Mouse (Mus musculus) CH12.LX (cell line): ENCODE data around the gene Tubb1. TPM values are rescaled to one million over a fixed set of nuclear protein-coding genes. Genes with fewer than 3 reads are reported as not detected.
A peak's percentile ranks its signal among the peaks of the same experiment; 100 is the strongest.

Experiments used
- DNase-seq: peaks from one replicate; pipeline ENCODE4 v3.0.0-alpha.2; 2013; ENCODE audit errors: extremely low read depth
- H3K27ac ChIP-seq: 2 replicates; pipeline ENCODE4 v1.5.1; 2012; ENCODE audit warnings: low read depth, mild to moderate bottlenecking, control low read depth, moderate library complexity; ENCODE audit not compliant: insufficient read depth
- H3K27me3 ChIP-seq: replicated peaks from 2 replicates; pipeline ENCODE3; 2012; ENCODE audit warnings: inconsistent platforms
- H3K36me3 ChIP-seq, 2 experiments: replicated peaks in 1 of 2; 2 replicates each; pipeline versions ENCODE3 to v1.6.1; 2012; ENCODE audit warnings: inconsistent platforms in 1 of 2, low read length in 1 of 2, mild to moderate bottlenecking in 1 of 2, mixed read lengths in 1 of 2, moderate library complexity in 1 of 2; ENCODE audit not compliant: control insufficient read depth in 1 of 2, insufficient read depth in 1 of 2
- H3K4me1 ChIP-seq, 2 experiments: 2 replicates each; pipeline ENCODE4 v1.6.1; 2012; ENCODE audit warnings: inconsistent platforms in 1 of 2, moderate library complexity in 1 of 2; ENCODE audit not compliant: insufficient read depth in 2 of 2, control insufficient read depth in 1 of 2
- H3K4me2 ChIP-seq: 2 replicates; pipeline ENCODE4 v1.6.1; 2012; ENCODE audit warnings: low read depth, mild to moderate bottlenecking, control low read depth; ENCODE audit not compliant: poor library complexity, insufficient read depth, severe bottlenecking
- H3K4me3 ChIP-seq, 3 experiments: fragments of 150-350 bp in 1 of 3; sonication (generic) in 1 of 3; replicated peaks in 1 of 3; 2 replicates each; pipeline versions ENCODE3 to v1.5.1; 2011 to 2012; ENCODE audit warnings: low read depth in 2 of 3, low read length in 2 of 3, mild to moderate bottlenecking in 2 of 3, moderate library complexity in 2 of 3, control low read depth in 1 of 3, improper control_type of control experiment in 1 of 3, inconsistent platforms in 1 of 3, mixed read lengths in 1 of 3; ENCODE audit not compliant: poor library complexity in 1 of 3
- H3K79me2 ChIP-seq: replicated peaks from 2 replicates; pipeline ENCODE4 v1.6.1; 2012; ENCODE audit warnings: mild to moderate bottlenecking, moderate library complexity; ENCODE audit not compliant: control insufficient read depth, poor library complexity, insufficient read depth, severe bottlenecking; ENCODE audit errors: extremely low read depth
- H3K9ac ChIP-seq: 2 replicates; pipeline ENCODE4 v1.6.1; 2012; ENCODE audit warnings: low read depth, mild to moderate bottlenecking, control low read depth, moderate library complexity; ENCODE audit not compliant: insufficient read depth
- H3K9me3 ChIP-seq: replicated peaks from 2 replicates; pipeline ENCODE3; 2012; ENCODE audit warnings: low read length, inconsistent platforms, mixed read lengths
- BHLHE40 ChIP-seq: IDR thresholded peaks from 2 replicates; pipeline ENCODE4 v1.6.1; 2011; ENCODE audit warnings: mild to moderate bottlenecking, low read depth, low read length, improper control_type of control experiment
- CHD1 ChIP-seq: IDR thresholded peaks from 2 replicates; pipeline ENCODE4 v1.6.1; 2012; ENCODE audit warnings: low read depth, low read length, improper control_type of control experiment, inconsistent platforms
- CHD2 ChIP-seq: IDR thresholded peaks from 2 replicates; pipeline ENCODE4 v1.6.1; 2011; ENCODE audit warnings: low read length, improper control_type of control experiment
- CTCF ChIP-seq, 2 experiments: IDR thresholded peaks in 1 of 2; conservative IDR thresholded peaks in 1 of 2; 2 replicates each; pipeline ENCODE4 v1.5.1; 2011 to 2012; ENCODE audit warnings: low read depth in 2 of 2, low read length in 2 of 2, improper control_type of control experiment in 1 of 2, inconsistent platforms in 1 of 2, mild to moderate bottlenecking in 1 of 2, moderate library complexity in 1 of 2
- E2F4 ChIP-seq: IDR thresholded peaks from 2 replicates; pipeline ENCODE4 v1.6.1; 2011; ENCODE audit warnings: low read depth, low read length, improper control_type of control experiment; ENCODE audit not compliant: insufficient replicate concordance
- ELF1 ChIP-seq: IDR thresholded peaks from 2 replicates; pipeline ENCODE4 v1.6.1; 2014; ENCODE audit warnings: low read depth, mild to moderate bottlenecking, inconsistent platforms, low read length, improper control_type of control experiment
- EP300 ChIP-seq: IDR thresholded peaks from 2 replicates; pipeline ENCODE4 v1.6.1; 2011; ENCODE audit warnings: low read length, improper control_type of control experiment
- ETS1 ChIP-seq: conservative IDR thresholded peaks from 2 replicates; pipeline ENCODE4 v1.6.1; 2012; ENCODE audit warnings: low read depth, mild to moderate bottlenecking, inconsistent platforms, low read length, improper control_type of control experiment, moderate library complexity
- GABPA ChIP-seq: IDR thresholded peaks from 2 replicates; pipeline ENCODE4 v1.6.1; 2012; ENCODE audit warnings: low read depth, low read length, improper control_type of control experiment, inconsistent platforms; ENCODE audit not compliant: insufficient replicate concordance
- HCFC1 ChIP-seq: IDR thresholded peaks from 2 replicates; pipeline ENCODE4 v1.6.1; 2012; ENCODE audit warnings: low read depth, mild to moderate bottlenecking, inconsistent platforms, low read length, improper control_type of control experiment
- IRF4 ChIP-seq: IDR thresholded peaks from 2 replicates; pipeline ENCODE4 v1.6.1; 2014; ENCODE audit warnings: low read depth, mild to moderate bottlenecking, inconsistent platforms, low read length, improper control_type of control experiment
- JUN ChIP-seq: IDR thresholded peaks from 2 replicates; pipeline ENCODE4 v1.6.1; 2011; ENCODE audit warnings: low read depth, mild to moderate bottlenecking, low read length, improper control_type of control experiment, moderate library complexity; ENCODE audit not compliant: insufficient read depth
- JUND ChIP-seq: conservative IDR thresholded peaks from 2 replicates; pipeline ENCODE4 v1.6.1; 2011; ENCODE audit warnings: low read depth, low read length, improper control_type of control experiment
- KAT2A ChIP-seq: IDR thresholded peaks from 2 replicates; pipeline ENCODE4 v1.6.1; 2012; ENCODE audit warnings: low read length, improper control_type of control experiment, inconsistent platforms; ENCODE audit not compliant: insufficient replicate concordance
- MAFK ChIP-seq: IDR thresholded peaks from 2 replicates; pipeline ENCODE4 v1.6.1; 2011; ENCODE audit warnings: low read length, improper control_type of control experiment; ENCODE audit not compliant: insufficient replicate concordance
- MAX ChIP-seq: IDR thresholded peaks from 2 replicates; pipeline ENCODE4 v1.6.1; 2011; ENCODE audit warnings: low read length, improper control_type of control experiment
- MAZ ChIP-seq: IDR thresholded peaks from 2 replicates; pipeline ENCODE4 v1.6.1; 2012; ENCODE audit warnings: low read depth, mild to moderate bottlenecking, inconsistent platforms, low read length, improper control_type of control experiment, moderate library complexity
- MEF2A ChIP-seq: IDR thresholded peaks from 2 replicates; pipeline ENCODE4 v1.6.1; 2014; ENCODE audit warnings: low read depth, mild to moderate bottlenecking, inconsistent platforms, low read length, improper control_type of control experiment, borderline replicate concordance
- MXI1 ChIP-seq: IDR thresholded peaks from 2 replicates; pipeline ENCODE4 v1.6.1; 2011; ENCODE audit warnings: mild to moderate bottlenecking, low read depth, low read length, improper control_type of control experiment
- MYC ChIP-seq: IDR thresholded peaks from 2 replicates; pipeline ENCODE4 v1.6.1; 2011; ENCODE audit warnings: low read depth, mild to moderate bottlenecking, improper control_type of control experiment, low read length
- NELFE ChIP-seq: IDR thresholded peaks from 2 replicates; pipeline ENCODE4 v1.6.1; 2011; ENCODE audit warnings: low read depth, low read length, improper control_type of control experiment
- NRF1 ChIP-seq: IDR thresholded peaks from 2 replicates; pipeline ENCODE4 v1.6.1; 2014; ENCODE audit warnings: low read depth, mild to moderate bottlenecking, inconsistent platforms, low read length, improper control_type of control experiment, moderate library complexity
- PAX5 ChIP-seq: IDR thresholded peaks from 2 replicates; pipeline ENCODE4 v1.6.1; 2012; ENCODE audit warnings: low read length, inconsistent platforms, mixed read lengths
- POLR2A ChIP-seq: IDR thresholded peaks from 2 replicates; pipeline ENCODE4 v1.6.1; 2011; ENCODE audit warnings: low read depth, mild to moderate bottlenecking, improper control_type of control experiment, low read length
- POLR2AphosphoS2 ChIP-seq: IDR thresholded peaks from 2 replicates; pipeline ENCODE4 v1.6.1; 2011; ENCODE audit warnings: low read depth, low read length, improper control_type of control experiment
- RAD21 ChIP-seq: IDR thresholded peaks from 2 replicates; pipeline ENCODE4 v1.6.1; 2011; ENCODE audit warnings: low read depth, mild to moderate bottlenecking, low read length, improper control_type of control experiment, moderate library complexity
- RCOR1 ChIP-seq: conservative IDR thresholded peaks from 2 replicates; pipeline ENCODE4 v1.6.1; 2012; ENCODE audit warnings: low read depth, mild to moderate bottlenecking, inconsistent platforms, low read length, improper control_type of control experiment
- SIN3A ChIP-seq: IDR thresholded peaks from 2 replicates; pipeline ENCODE4 v1.6.1; 2012; ENCODE audit warnings: low read length, improper control_type of control experiment, inconsistent platforms
- SMC3 ChIP-seq: IDR thresholded peaks from 2 replicates; pipeline ENCODE4 v1.6.1; 2011; ENCODE audit warnings: low read depth, low read length, improper control_type of control experiment
- TBP ChIP-seq: conservative IDR thresholded peaks from 2 replicates; pipeline ENCODE4 v1.6.1; 2011; ENCODE audit warnings: low read depth, low read length, improper control_type of control experiment
- TCF12 ChIP-seq: IDR thresholded peaks from 2 replicates; pipeline ENCODE4 v1.6.1; 2014; ENCODE audit warnings: low read depth, mild to moderate bottlenecking, inconsistent platforms, low read length, improper control_type of control experiment
- UBTF ChIP-seq: IDR thresholded peaks from 2 replicates; pipeline ENCODE4 v1.6.1; 2012; ENCODE audit warnings: low read depth, mild to moderate bottlenecking, inconsistent platforms, low read length, improper control_type of control experiment, moderate library complexity
- USF1 ChIP-seq: IDR thresholded peaks from 2 replicates; pipeline ENCODE4 v1.6.1; 2014; ENCODE audit warnings: low read depth, mild to moderate bottlenecking, inconsistent platforms, low read length, improper control_type of control experiment
- USF2 ChIP-seq: conservative IDR thresholded peaks from 2 replicates; pipeline ENCODE4 v1.6.1; 2011; ENCODE audit warnings: low read depth, low read length, improper control_type of control experiment
- ZC3H11A ChIP-seq: IDR thresholded peaks from 2 replicates; pipeline ENCODE4 v1.6.1; 2012; ENCODE audit warnings: low read depth, mild to moderate bottlenecking, inconsistent platforms, low read length, improper control_type of control experiment
- ZKSCAN1 ChIP-seq: IDR thresholded peaks from 2 replicates; pipeline ENCODE4 v1.6.1; 2012; ENCODE audit warnings: low read depth, inconsistent platforms, low read length, improper control_type of control experiment, borderline replicate concordance
- ZMIZ1 ChIP-seq: IDR thresholded peaks from 2 replicates; pipeline ENCODE4 v1.6.1; 2012; ENCODE audit warnings: low read depth, mild to moderate bottlenecking, inconsistent platforms, low read length, improper control_type of control experiment
- ZNF384 ChIP-seq: IDR thresholded peaks from 2 replicates; pipeline ENCODE4 v1.6.1; 2012; ENCODE audit warnings: low read depth, low read length, improper control_type of control experiment, inconsistent platforms
- dilution Hi-C: fragments of 300-500 bp; cut with MboI; formaldehyde crosslinking; loops from 2 replicates; pipeline ENCODE4 v1.14.3; 2020; ENCODE audit warnings: low sequenced_read_pairs; ENCODE audit not compliant: extremely low pct_unique_long_range_greater_than_20kb, extremely low pct_ligation_motif_present
- in situ Hi-C: fragments of 300-500 bp; cut with MboI; formaldehyde crosslinking; loops from 3 replicates; pipeline ENCODE4 v1.14.3; 2019; ENCODE audit warnings: low sequenced_read_pairs, low pct_ligation_motif_present, low pct_unique_long_range_greater_than_20kb, mixed read lengths
- polyA plus RNA-seq: library from polyadenylated mRNA; unstranded; fragments of >175 nt; gene quantifications from 2 replicates; pipeline ENCODE4 v1.2.1, GENCODE M21; 2012; ENCODE audit warnings: low read depth; ENCODE audit not compliant: insufficient read length
- total RNA-seq, 2 experiments: library from RNA; depleted of rRNA; stranded (reverse); fragments of 300-350 nt in 1 of 2; fragments of >200 nt in 1 of 2; gene quantifications; 2 replicates each; pipeline ENCODE4 v1.2.3; 2012 to 2014

Gene Tubb1
- total and polyA plus RNA-seq, 3 experiments = not detected

GRCm38 (mm10) chr2:174453681-174454080 lies 3.2 kb downstream of the Tubb1 start:
- Histone ChIP-seq H3K36me3 (no peaks in the 10 kb centered on the region), H3K27ac (no peak overlapping the region), H3K27me3 (no peaks in the 10 kb centered on the region), H3K9ac (no peak overlapping the region), H3K4me1 (peaks cover 0 to 15% of the 10 kb centered on the region in 2 experiments; a peak in 2 of 4 replicates), H3K4me2 (peak overlapping the region; percentile 17; the same call in 1 of the 2 replicates), H3K4me3 (no peak overlapping the region), H3K79me2 (no peaks in the 10 kb centered on the region), H3K9me3 (no peaks in the 10 kb centered on the region)
- in situ Hi-C loops (loop anchor here (10.0 kb wide), 1 partner anchor 139 kb away; no protein-coding TSS in a partner anchor), dilution Hi-C loops (no loop called here)
- peak; percentile 74 for DNase-seq
- TF ChIP-seq TCF12 (0 out of 2 replicates have a peak, but pooled peaks have one; percentile 44), JUN (no peak), JUND (no peak), CTCF (conservative IDR thresholded peaks at IDR 0.05 in 1 of 2, IDR thresholded peaks at IDR 0.05 in 1 of 2; ENCODE audit: low read depth in 2 of 2, low read length in 2 of 2) (peak in 1 of 2 experiments; percentile 76; a peak in 2 of 4 replicates), KAT2A (no peak), USF1 (no peak), PAX5 (no peak), MAX (no peak), EP300 (no peak), RAD21 (peak; percentile 66), ELF1 (peak; percentile 45), ZC3H11A (peak; percentile 65; the same call in 1 of the 2 replicates), USF2 (no peak), CHD2 (peak; percentile 64; the same call in 1 of the 2 replicates), ZMIZ1 (no peak), MXI1 (no peak), GABPA (no peak), ZNF384 (no peak), NRF1 (no peak), ETS1 (0 out of 2 replicates have a peak, but pooled peaks have one; percentile 24), E2F4 (no peak), MAZ (peak; percentile 60; the same call in 1 of the 2 replicates), SIN3A (0 out of 2 replicates have a peak, but pooled peaks have one; percentile 5), ZKSCAN1 (no peak), UBTF (no peak), SMC3 (peak; percentile 94), HCFC1 (no peak; the same call in 1 of the 2 replicates), RCOR1 (no peak), MYC (no peak), IRF4 (peak; percentile 60; the same call in 1 of the 2 replicates), MEF2A (peak; percentile 29; the same call in 1 of the 2 replicates), TBP (0 out of 2 replicates have a peak, but pooled peaks have one; percentile 45), BHLHE40 (no peak), POLR2AphosphoS2 (no peak), NELFE (no peak), CHD1 (no peak), POLR2A (no peak), MAFK (no peak)
